Mouse (Mus musculus): ENCODE data around the gene Akr1c13. TPM values are rescaled to one million over a fixed set of nuclear protein-coding genes. Genes with fewer than 3 reads are reported as not detected.

Akr1c13 gene
- polyA plus RNA-seq, 1 experiment from 2014 or later: 7.5 TPM

DNA sequence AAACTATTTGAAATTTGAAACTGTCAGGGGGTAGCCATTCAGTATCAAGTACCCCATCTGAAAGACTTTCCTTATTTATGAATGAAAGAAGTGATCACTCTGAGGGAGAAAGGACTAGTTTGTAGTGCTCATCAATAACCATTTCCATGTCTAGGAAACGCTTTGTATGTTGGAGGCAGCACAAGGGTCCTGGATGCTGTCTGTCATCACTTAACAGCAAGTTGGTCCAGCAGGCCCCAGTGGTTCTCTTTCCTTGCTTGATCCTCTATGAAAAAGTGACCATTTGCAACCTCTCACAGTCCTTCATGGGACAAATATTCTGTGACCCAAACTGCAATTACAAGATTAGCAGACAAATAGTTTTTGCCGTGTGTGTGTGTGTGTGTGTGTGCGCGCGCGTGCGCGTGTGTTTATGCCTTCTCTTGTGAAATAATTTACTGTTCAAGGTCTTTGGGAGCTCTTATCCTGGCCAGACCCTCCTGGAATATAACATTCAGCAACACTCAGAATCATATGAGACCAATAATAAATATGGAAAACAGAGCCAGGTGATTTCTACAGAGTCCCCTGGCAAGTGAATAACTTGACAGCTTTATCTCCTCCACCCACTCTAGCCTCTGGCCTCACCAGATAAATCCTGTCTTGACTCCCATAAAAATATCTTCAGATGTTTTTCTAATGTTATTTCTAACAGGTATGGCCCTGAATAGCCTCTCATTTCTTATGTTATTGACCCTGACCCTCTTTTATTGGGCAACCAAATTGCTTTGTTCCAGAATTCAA is 40.1 kb downstream of the Akr1c13 start:
- Histone ChIP-seq H3K4me3 (replicated peaks; ENCODE audit: low read length) (no peak overlapping the region), H3K27me3 (ENCODE audit: control insufficient read depth, insufficient read depth, low read length) (no peaks in the 10 kb centered on the region), H3K27ac (no peak overlapping the region), H3K4me2 (replicated peaks) (no peak overlapping the region), H3K9me3 (ENCODE audit: control insufficient read depth, low read length) (no peaks in the 10 kb centered on the region), H3K9ac (no peak overlapping the region), H3K36me3 (replicated peaks; ENCODE audit: control insufficient read depth, insufficient read depth) (no peaks in the 10 kb centered on the region), H3K4me1 (replicated peaks; ENCODE audit: control insufficient read depth, insufficient read depth, low read length) (no peaks in the 10 kb centered on the region)
- no peak for ATAC-seq (ENCODE audit: low FRiP score)
- no peak for DNase-seq (ENCODE audit: low spot score)
- 95% methylated on average over 8 of the region's 8 CpGs for WGBS

DNA sequence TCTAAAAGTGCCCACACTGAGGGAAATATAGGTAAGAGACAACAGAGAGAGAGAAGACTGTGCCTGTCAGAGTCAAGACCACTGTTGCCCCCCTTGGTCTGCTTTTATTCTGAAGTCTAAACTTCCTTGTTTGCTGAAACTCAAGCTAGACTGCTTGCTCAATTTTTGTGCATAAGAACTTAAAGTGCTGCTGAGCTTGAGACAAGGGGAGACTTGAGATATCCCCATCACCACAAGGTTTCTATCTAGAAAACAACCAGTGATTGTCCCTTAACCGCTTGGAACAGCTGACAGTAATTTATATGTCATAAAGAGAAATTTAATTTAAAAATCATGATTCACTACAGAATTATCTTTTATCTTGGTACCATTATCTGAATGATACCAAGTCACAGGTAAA is 42.2 kb downstream of the Akr1c13 start:
- H3K9ac ChIP-seq: no peak overlapping the region
- H3K27ac ChIP-seq: no peak overlapping the region
- ATAC-seq (ENCODE audit: low FRiP score) (no peak), DNase-seq (ENCODE audit: low spot score) (no peak)
- H3K4me3 ChIP-seq (replicated peaks; ENCODE audit: low read length): no peak overlapping the region
- H3K4me1 ChIP-seq (replicated peaks; ENCODE audit: control insufficient read depth, insufficient read depth, low read length): no peaks in the 10 kb centered on the region
- H3K9me3 ChIP-seq (ENCODE audit: control insufficient read depth, low read length): no peaks in the 10 kb centered on the region
- 80% methylated on average over 1 of the region's 1 CpGs for WGBS
- H3K27me3 ChIP-seq (ENCODE audit: control insufficient read depth, insufficient read depth, low read length): no peaks in the 10 kb centered on the region
- H3K36me3 ChIP-seq (replicated peaks; ENCODE audit: control insufficient read depth, insufficient read depth): no peaks in the 10 kb centered on the region
- no peak overlapping the region for H3K4me2 ChIP-seq (replicated peaks)

DNA sequence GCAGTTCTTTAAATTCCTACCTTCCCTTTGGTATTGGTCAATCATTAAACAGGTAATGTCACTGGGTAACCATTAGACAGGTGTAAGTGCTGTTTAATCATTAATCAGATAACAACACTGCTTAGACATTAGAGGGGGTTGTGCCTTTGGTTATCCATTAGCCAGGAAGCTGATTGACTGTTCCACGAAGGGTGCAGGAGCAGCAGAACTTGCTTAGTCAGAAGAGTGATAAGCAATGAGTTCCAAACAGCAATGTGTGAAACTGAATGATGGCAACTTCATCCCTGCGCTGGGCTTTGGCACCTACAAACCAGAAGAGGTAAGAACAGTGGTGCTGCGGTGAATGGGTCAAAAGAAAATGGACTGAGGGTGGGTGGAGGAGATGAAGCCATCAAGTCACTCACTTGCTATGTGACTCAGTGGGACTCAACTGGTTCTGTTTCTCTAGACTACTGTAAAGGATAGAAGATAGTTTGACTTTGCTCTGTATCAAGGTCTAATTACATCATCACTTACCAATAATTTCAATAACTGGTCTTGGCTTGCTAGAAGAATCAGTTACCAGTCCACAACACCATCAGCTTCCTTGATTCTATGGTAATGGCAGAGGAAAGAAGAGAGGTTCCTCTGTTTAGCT is 42.7 kb downstream of the Akr1c13 start:
- Histone ChIP-seq H3K4me3 (replicated peaks; ENCODE audit: low read length) (no peak overlapping the region), H3K27me3 (ENCODE audit: control insufficient read depth, insufficient read depth, low read length) (no peaks in the 10 kb centered on the region), H3K4me1 (replicated peaks; ENCODE audit: control insufficient read depth, insufficient read depth, low read length) (no peaks in the 10 kb centered on the region), H3K9ac (no peak overlapping the region), H3K9me3 (ENCODE audit: control insufficient read depth, low read length) (no peaks in the 10 kb centered on the region), H3K27ac (no peak overlapping the region), H3K4me2 (replicated peaks) (no peak overlapping the region), H3K36me3 (replicated peaks; ENCODE audit: control insufficient read depth, insufficient read depth) (no peaks in the 10 kb centered on the region)
- WGBS: 67% methylated on average over 3 of the region's 3 CpGs
- ATAC-seq (ENCODE audit: low FRiP score) (no peak), DNase-seq (ENCODE audit: low spot score) (no peak)

DNA sequence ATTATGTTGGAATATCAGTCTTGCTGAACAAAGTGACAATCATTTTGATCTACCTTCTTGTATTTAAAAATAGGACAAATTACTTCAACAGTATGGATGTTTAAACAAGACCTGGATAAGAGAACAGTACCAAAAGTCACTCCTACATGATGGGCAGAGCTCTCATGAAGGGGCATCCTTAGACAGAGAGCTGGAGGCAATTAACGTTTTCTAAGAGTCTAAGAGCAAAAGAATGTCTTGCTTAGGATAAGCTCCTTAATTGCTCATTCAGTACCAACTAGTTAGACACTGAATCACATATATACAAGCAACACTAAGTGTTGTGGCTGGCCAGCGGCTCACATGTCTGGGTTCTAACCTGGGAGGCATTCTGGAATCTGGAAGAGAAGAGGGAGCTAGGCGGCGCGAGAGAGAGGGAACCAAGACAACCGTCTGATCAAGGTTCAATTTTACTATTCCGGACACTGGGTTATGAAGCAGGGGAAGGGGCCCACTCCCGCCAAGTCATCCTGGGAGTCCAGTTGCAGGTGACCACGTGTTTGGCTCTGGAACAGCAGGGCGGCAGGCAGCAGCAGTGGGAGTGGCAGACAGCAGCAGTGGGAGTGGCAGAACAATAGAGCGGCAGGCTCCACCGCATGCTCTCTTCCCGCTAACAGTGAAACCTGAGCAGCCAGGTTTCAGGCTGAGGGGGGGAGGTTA is 54.1 kb downstream of the Akr1c13 start:
- no peaks in the 10 kb centered on the region for H3K27me3 ChIP-seq (ENCODE audit: control insufficient read depth, insufficient read depth, low read length)
- peak overlapping the region; percentile 21; the same call in 1 of the 2 replicates for H3K27ac ChIP-seq
- DNase-seq (ENCODE audit: low spot score) (peak; percentile 64), ATAC-seq (ENCODE audit: low FRiP score) (peak; percentile 94)
- H3K9me3 ChIP-seq (ENCODE audit: control insufficient read depth, low read length): no peaks in the 10 kb centered on the region
- peak overlapping the region; percentile 70 for H3K9ac ChIP-seq
- no peaks in the 10 kb centered on the region for H3K36me3 ChIP-seq (replicated peaks; ENCODE audit: control insufficient read depth, insufficient read depth)
- no peaks in the 10 kb centered on the region for H3K4me1 ChIP-seq (replicated peaks; ENCODE audit: control insufficient read depth, insufficient read depth, low read length)
- H3K4me2 ChIP-seq (replicated peaks): peak overlapping the region; percentile 60
- H3K4me3 ChIP-seq (replicated peaks; ENCODE audit: low read length): peak overlapping the region; percentile 38
- WGBS: 4% methylated on average over 13 of the region's 13 CpGs

DNA sequence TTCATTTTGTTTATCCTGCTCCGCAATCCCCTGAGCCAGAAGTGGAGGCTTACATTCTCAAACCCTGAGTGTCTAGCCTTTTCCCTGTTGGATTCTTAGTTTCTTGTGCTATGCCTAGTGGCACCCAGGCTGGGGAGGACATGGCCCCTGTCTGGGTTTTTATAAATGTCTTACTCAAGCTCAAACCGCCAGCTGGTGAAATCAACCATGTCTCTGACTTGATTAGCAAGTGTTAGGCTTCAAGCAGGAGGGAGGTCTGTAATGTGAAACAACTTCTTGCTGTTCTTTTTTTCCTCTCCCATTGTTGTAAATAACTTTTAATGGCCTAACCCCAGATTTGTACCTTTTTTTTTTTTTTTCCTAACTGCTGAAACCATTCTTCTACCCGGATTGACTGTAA is 58.4 kb downstream of the Akr1c13 start:
- ATAC-seq (ENCODE audit: low FRiP score): no peak
- H3K4me1 ChIP-seq (replicated peaks; ENCODE audit: control insufficient read depth, insufficient read depth, low read length): no peaks in the 10 kb centered on the region
- no peaks in the 10 kb centered on the region for H3K27me3 ChIP-seq (ENCODE audit: control insufficient read depth, insufficient read depth, low read length)
- no peaks in the 10 kb centered on the region for H3K9me3 ChIP-seq (ENCODE audit: control insufficient read depth, low read length)
- no peaks in the 10 kb centered on the region for H3K36me3 ChIP-seq (replicated peaks; ENCODE audit: control insufficient read depth, insufficient read depth)
- no peak overlapping the region for H3K27ac ChIP-seq
- WGBS: 46% methylated on average over 3 of the region's 3 CpGs
- no peak overlapping the region for H3K9ac ChIP-seq
- no peak overlapping the region for H3K4me2 ChIP-seq (replicated peaks)
- H3K4me3 ChIP-seq (replicated peaks; ENCODE audit: low read length): no peak overlapping the region
- DNase-seq (ENCODE audit: low spot score): no peak

Other genes with a start within 250 kb of the Akr1c13 start
- gene Ucn3, start 245.8 kb upstream of the Akr1c13 start, polyA plus RNA-seq (2014; fragmentation: Nextera tagmentation; extraction: Ambion mirVana): 0.13 TPM in 1 of 2 replicates, not detected in the other
- 0.55 and 0.95 TPM in 2 replicates for gene Akr1c14, start 142.1 kb upstream of the Akr1c13 start, polyA plus RNA-seq (2014; fragmentation: Nextera tagmentation; extraction: Ambion mirVana)
- not detected in 2 replicates for gene Akr1c18, start 40.5 kb upstream of the Akr1c13 start, polyA plus RNA-seq (2014; fragmentation: Nextera tagmentation; extraction: Ambion mirVana)
- gene Akr1c19, start 37.5 kb downstream of the Akr1c13 start, polyA plus RNA-seq (2014; fragmentation: Nextera tagmentation; extraction: Ambion mirVana): 7.3 and 7.6 TPM in 2 replicates
- 0.16 and 0.18 TPM in 2 replicates for gene Akr1c12, start 88.3 kb downstream of the Akr1c13 start, polyA plus RNA-seq (2014; fragmentation: Nextera tagmentation; extraction: Ambion mirVana)
- not detected in 2 replicates for gene Akr1c6, start 243.2 kb downstream of the Akr1c13 start, polyA plus RNA-seq (2014; fragmentation: Nextera tagmentation; extraction: Ambion mirVana)